Mouse (Mus musculus): ENCODE measurements at regions not wholly inside any gene's neighbourhood (a gene's known extent, or its start where the extent isn't known, plus 50 kb on each side); places are given as distances from the start of the nearest gene placed in this dataset.

DNA sequence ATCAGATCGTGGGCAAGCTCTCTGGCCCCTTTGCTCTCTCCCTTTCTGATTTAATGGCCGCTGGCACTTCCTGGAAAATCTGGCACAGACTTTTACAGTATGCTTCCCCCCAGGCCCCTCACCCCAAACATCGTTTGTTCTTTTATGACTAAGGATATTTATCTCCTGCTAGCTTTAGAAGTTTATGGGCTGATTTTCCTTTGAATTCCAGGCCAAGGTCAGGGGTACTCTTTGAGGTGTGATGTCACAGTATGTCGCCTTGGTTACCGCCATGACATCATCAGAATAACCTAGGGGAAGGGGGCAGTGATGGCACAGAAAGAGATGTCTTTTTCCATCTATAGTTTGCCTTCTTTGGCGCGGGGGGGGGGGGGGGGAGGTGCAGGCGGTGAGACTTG lies 73.5 kb upstream of the Tbx3 start:
- DNase-seq (ENCODE audit: inconsistent age in 2 of 2, low spot score in 1 of 2) = peak; percentile 68 to 87

DNA sequence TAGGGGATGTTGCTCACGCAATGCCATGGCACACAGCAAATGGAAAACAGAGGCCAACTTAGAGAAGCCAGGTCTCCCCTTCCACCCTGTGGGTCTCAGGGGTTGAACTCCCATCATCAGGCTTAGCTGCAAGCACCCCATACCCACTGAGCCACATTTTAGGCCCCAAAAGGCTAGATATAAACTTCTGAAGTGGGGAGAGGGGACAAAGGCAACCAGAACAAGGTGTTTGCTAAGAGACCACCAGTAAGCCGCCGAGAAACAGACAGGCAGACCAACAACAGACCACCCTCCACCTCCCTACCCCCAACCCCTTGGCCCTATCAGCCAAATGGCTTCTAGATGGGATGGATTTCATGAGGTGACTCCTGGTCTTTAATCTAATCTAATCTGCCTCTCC lies 72.9 kb upstream of the Tbx3 start:
- DNase-seq (ENCODE audit: inconsistent age in 2 of 2, low spot score in 1 of 2) = peak in 1 of 2 experiments; percentile 59

DNA sequence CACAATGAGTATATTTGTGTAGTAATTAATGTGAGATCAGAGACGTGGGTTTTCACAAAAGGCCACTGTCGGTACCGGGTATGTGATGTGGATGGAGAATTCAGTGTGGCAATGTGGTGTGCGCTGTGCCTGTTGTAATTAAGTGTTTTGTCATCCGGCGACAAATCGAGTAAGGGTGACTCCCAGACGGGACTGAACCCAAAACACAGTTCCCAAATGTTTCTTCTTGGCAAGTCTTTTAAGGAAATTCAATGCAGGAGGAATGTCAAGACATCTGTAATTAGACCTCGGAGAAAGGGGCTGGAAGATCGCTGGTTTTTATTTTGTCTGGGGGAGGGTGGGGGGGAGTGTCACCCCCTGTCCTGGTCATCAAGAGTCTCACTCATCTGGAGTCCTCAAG lies 72.3 kb upstream of the Tbx3 start:
- DNase-seq (ENCODE audit: inconsistent age in 2 of 2, low spot score in 1 of 2) = peak in 1 of 2 experiments; percentile 60

DNA sequence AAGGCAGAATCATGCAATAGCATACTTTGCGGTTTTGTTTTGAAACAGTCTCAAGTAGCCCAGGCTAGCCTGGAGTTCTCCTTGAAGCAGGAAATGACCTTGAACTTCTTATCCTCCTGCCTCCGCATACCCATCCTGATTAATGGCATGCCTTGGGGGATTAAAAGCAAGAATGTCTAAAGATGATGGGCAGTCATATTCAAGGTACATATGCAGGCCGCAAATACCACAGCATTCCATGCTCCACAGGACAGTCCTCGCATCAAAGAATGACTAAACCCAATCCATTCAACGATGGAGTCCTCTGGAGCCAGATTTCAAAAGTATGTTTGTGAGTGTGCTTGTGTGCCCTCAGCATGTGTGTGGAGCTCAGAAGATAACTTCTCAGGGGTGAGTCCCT lies 69.1 kb upstream of the Tbx3 start:
- peak in 1 of 2 experiments; percentile 30 for DNase-seq (ENCODE audit: inconsistent age in 2 of 2, low spot score in 1 of 2)

DNA sequence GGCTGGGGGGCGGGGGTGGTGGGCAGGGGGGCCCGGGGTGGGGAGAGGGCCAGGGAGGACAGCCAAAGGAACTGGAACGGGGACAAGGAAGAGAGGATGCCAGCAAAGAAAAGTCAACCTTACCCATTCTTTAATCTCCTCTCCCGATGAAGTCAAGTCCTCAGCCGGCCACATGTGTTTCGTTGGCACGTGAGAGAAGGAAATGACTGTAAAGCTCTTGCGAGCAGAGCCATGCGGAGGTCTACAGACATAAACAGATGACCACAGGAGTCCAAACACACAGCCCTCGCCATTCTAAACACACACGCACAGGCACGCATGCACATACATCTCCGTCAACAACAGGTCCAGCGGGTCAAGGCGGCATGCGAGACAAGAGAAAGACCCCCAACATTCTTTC lies 68.5 kb upstream of the Tbx3 start:
- peak in 1 of 2 experiments; percentile 32 for DNase-seq (ENCODE audit: inconsistent age in 2 of 2, low spot score in 1 of 2)

DNA sequence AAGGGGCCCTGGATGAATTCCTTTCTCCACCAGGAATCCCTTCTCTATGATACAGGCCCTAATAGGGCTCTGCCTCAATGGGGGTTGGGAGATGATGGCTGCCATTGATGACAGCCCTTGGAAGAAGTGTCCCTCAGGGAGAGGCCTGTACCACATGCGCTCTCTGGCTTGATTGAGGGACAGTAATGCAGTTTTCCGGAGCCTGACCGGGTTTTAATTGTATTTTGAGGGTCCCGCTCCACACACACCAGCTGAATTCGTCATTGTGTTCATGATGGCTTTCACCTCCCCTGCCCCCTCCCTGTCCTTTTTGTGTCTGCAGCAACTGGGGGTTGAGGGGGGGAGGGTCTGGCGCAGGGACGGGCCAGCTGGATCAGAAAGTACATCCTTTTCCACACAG lies 65.0 kb upstream of the Tbx3 start:
- DNase-seq (ENCODE audit: inconsistent age in 2 of 2, low spot score in 1 of 2) = peak in 1 of 2 experiments; percentile 32

DNA sequence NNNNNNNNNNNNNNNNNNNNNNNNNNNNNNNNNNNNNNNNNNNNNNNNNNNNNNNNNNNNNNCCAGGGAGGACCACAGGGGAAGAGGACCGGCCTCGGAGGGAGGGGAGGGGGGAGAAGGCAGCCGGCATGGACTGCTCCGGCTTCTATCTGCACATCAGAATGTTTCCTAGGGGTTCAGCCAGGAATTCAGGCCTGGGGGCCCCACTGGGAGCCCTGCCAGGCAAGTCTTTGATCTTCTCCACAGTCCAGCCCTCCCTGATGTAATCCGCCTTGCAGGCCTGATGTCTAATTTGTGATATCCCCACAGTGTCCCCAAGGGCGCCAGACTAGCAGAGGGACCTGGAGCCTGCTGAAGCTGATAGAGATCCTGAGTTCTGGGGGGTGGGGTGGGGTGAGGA lies 57.1 kb upstream of the Tbx3 start:
- DNase-seq (ENCODE audit: inconsistent age in 2 of 2, low spot score in 1 of 2) = peak; percentile 79 to 83

DNA sequence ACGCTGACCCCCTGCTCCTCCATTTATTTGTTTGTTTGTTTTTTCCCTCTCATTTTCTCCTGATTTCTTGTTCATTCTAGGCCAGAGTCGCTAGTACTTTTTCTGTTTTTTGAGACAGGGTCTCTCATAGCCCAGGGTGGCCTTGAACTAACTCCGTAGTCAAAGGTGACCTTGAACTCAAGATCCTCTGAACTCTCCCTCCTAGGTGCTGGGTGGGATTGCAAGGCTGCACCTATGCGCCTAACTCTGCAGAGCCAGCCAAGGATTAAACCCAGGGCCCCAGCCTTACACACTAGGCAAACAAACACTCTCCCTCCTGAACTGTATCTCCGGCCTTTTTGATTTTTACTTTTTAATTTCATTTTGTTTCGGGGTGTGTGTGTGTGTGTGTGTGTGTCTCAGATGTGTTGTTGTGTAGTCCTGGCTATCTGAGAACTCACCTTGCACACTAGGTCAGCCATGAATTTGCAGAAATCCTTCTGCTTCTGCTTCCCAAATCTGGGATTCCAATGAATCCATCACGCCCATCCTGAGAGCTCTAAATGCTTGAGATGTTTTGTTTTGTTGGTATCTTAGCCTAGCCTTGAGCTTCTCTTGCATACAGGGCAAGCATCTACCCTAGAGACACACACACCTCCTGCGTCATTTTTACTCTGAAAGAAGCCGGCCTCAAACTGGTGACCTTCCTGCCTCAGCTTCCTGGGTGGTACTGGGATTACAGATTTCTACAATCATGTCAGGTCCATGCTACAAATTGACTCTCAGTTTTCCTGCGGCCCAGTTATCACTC lies 56.3 kb upstream of the Tbx3 start:
- no peak for DNase-seq (ENCODE audit: inconsistent age in 2 of 2, low spot score in 1 of 2)

DNA sequence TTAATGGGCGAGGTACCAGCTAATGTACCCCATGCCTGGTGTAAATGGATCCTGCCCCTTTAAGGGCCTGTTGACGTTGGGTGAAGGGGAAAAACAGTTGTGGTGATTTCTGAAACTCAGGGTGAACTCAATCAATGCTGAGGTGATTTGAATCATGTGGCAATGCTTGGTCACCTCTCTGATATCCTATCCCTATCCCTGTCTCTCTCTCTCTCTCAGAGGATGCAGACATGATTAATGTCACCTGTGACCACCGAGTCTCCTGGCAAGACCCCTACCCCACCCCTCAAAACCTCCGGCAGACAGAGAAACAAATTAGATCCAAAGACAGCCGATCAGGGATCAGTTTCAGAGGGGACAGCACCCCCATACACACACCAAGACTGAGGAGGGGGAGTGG lies 54.8 kb upstream of the Tbx3 start:
- no peak for DNase-seq (ENCODE audit: inconsistent age in 2 of 2, low spot score in 1 of 2)

DNA sequence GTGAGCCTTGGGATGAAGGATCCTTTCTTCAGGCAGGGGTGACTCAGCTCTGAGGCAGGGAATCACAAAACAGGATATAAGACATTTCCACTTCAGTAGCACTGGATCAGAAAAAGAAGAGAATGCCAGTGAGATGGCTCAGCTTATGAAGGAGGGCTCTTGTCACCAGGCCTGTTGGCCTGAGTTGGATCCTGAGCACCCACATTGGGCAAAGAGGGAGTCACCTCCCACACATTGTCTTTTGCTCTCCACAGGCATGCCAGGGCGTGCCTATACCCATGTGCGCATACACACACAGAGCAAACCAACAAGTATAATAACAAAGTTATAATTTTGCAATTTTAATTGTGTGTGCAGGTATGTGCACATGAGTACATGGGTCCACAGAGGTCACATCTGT lies 52.6 kb upstream of the Tbx3 start:
- peak in 1 of 2 experiments; percentile 57 for DNase-seq (ENCODE audit: inconsistent age in 2 of 2, low spot score in 1 of 2)

DNA sequence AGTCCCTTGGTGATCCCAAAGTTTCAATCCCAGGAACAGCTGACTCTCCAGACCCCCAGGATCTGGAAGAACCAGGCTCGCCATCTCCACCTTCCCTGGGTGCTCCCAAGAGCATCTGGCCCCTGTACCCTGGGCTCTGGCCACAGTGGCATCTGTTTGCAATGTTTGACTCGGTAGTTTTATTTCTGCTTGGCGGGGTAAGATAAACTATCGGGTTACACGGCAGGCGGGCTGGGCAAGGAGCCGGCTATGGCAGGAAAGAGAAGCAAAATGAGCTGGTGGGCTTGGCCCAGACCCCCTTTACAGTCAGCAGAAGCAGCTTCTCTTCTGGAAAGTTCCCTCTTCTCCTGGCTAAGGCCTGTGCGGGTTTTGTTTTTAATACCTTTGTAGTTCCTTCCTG lies 50.6 kb upstream of the Tbx3 start:
- DNase-seq (ENCODE audit: inconsistent age in 2 of 2, low spot score in 1 of 2) = no peak

Measured in adrenal gland, adult (tissue).